Mouse (Mus musculus): ENCODE measurements around the gene Olfr532. TPM values are rescaled to one million over a fixed set of nuclear protein-coding genes. Genes with fewer than 3 reads are reported as not detected.
"Not testable (repeated sequence)": the region's sequence is repeated elsewhere in the genome, so short reads cannot be mapped to it uniquely, and the experiment has no call there.

The Olfr532 gene
- polyA plus RNA-seq (2015; fragmentation: Nextera tagmentation; extraction: Ambion mirVana): not detected in 2 replicates

DNA sequence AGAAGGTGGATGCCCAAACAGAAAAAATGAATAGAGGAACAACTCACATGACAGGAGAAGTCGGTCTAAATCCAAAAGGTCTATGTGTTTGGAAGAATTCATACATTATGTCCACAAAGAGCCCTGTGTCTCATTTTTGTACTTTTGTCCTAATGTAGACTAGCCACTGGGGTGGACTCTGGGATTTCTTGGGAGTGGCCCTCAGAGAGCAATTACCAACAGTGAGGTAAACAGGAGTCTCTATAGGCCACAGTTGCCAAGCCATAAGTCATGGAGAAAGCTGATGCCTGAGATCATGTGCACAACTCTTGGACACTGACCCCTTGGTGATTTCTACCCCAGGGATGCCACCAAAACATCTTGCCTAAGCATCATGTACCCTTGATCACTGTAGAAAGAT is at the start of gene Olfr532:
Gene Olfr532, minus strand, starts transcription at position 101 of the 400 bp plus-strand sequence.
- no peaks in the 10 kb centered on the region for H3K4me1 ChIP-seq
- H3K9me3 ChIP-seq (replicated peaks): no peaks in the 10 kb centered on the region
- no peak for ATAC-seq
- H3K4me3 ChIP-seq: no peak within 1 kb of the TSS
- H3K36me3 ChIP-seq (ENCODE audit: poor library complexity, severe bottlenecking): no peaks in the 10 kb centered on the region
- H3K4me2 ChIP-seq: no peak within 1 kb of the TSS
- no peaks in the 10 kb centered on the region for H3K27me3 ChIP-seq
- 90% methylated on average over 1 of the region's 1 CpGs for WGBS
- H3K27ac ChIP-seq: no peak within 1 kb of the TSS
- H3K9ac ChIP-seq: no peak within 1 kb of the TSS

DNA sequence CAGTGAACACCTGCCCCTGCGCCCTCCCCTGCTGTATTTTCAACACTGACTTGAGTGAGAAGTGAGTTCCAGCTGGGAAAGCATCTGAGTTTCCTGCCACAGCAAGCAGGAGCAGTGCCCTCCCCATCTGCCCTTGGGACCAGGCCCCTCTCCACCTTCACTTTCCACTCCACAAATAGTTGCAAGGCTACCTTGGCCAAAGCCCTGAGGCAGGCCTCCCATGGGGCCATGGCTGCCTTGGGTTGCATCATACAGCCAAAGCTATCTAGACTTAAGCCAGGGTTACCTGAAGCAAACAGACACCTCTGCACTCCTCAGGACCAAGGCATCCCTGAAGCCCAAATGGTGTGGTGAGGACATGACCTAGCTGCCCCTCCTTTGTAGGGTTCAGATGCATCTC is 41.6 kb upstream of the Olfr532 start, which contains the start of gene Olfr533:
Gene Olfr533, plus strand, starts transcription at position 301 of the 400 bp plus-strand sequence.
- not testable (repeated sequence) for H3K4me2 ChIP-seq; H3K9ac ChIP-seq; H3K36me3 ChIP-seq (ENCODE audit: poor library complexity, severe bottlenecking); H3K9me3 ChIP-seq (replicated peaks); H3K27ac ChIP-seq; H3K27me3 ChIP-seq; H3K4me1 ChIP-seq; H3K4me3 ChIP-seq; ATAC-seq
- 63% methylated on average over 1 of the region's 1 CpGs for WGBS

DNA sequence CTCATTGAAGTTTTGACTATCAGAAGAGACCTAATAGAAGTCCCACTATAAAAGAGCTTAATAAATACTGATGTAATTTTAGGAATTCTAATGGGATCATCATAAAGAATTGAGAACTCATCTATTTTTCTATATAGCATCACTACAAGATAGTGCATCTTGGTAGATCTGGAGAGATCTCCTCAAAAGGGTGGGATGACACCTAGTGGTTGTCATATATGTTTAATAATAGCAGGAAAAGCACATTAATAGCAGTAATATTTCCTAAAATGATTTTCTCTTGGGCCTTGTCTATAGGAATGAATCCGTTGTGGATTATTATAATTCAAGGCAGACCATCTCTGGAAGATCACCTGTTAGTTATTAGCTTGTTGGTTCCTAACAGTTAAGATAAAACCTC is 21.7 kb upstream of the Olfr532 start:
- WGBS: 86% methylated on average over 1 of the region's 1 CpGs
- Histone ChIP-seq H3K27me3 (no peaks in the 10 kb centered on the region), H3K27ac (no peak overlapping the region), H3K9me3 (replicated peaks) (no peaks in the 10 kb centered on the region; the same call in 1 of the 2 replicates), H3K4me2 (no peak overlapping the region), H3K9ac (no peak overlapping the region), H3K4me3 (no peak overlapping the region), H3K36me3 (ENCODE audit: poor library complexity, severe bottlenecking) (no peaks in the 10 kb centered on the region), H3K4me1 (no peaks in the 10 kb centered on the region)
- no peak for ATAC-seq

GRCm38 (mm10) chr7:140402818-140403217 is 18.6 kb downstream of the Olfr532 start, which contains the start of gene Olfr531:
TSS of gene Olfr531 (minus strand) at chr7:140402918.
- Histone ChIP-seq H3K4me1 (no peaks in the 10 kb centered on the region), H3K27ac (no peak within 1 kb of the TSS), H3K9me3 (replicated peaks) (no peaks in the 10 kb centered on the region; the same call in none of the 2 replicates), H3K9ac (no peak within 1 kb of the TSS), H3K36me3 (ENCODE audit: poor library complexity, severe bottlenecking) (no peaks in the 10 kb centered on the region), H3K4me2 (no peak within 1 kb of the TSS), H3K4me3 (no peak within 1 kb of the TSS), H3K27me3 (no peaks in the 10 kb centered on the region)
- WGBS: 95% methylated on average over 1 of the region's 1 CpGs
- no peak for ATAC-seq

DNA sequence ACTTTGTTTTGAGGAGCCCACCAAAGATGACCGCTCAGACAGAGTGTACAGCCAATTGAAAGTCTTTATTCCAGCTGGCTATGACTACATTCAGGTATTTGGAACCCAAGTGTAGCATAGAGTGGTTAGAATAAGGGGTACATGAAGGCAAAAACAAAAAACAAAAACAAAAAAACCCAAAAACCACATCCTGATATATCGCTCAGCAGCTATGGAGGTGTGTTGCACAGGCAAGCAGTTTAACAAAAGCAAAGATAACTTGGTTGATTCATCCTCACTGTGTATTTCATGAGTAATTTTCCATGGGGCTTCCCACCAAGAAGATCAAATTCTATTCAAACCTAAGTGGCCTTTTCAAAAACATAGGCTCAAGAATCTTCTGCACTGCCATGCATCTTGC is 44.5 kb downstream of the Olfr532 start:
- no peak overlapping the region for H3K4me3 ChIP-seq
- WGBS: 92% methylated on average over 2 of the region's 2 CpGs
- no peaks in the 10 kb centered on the region for H3K36me3 ChIP-seq (ENCODE audit: poor library complexity, severe bottlenecking)
- no peak overlapping the region for H3K9ac ChIP-seq
- H3K4me1 ChIP-seq: no peaks in the 10 kb centered on the region
- no peaks in the 10 kb centered on the region for H3K9me3 ChIP-seq (replicated peaks)
- H3K27ac ChIP-seq: no peak overlapping the region
- no peaks in the 10 kb centered on the region for H3K27me3 ChIP-seq
- H3K4me2 ChIP-seq: no peak overlapping the region
- ATAC-seq: no peak

DNA sequence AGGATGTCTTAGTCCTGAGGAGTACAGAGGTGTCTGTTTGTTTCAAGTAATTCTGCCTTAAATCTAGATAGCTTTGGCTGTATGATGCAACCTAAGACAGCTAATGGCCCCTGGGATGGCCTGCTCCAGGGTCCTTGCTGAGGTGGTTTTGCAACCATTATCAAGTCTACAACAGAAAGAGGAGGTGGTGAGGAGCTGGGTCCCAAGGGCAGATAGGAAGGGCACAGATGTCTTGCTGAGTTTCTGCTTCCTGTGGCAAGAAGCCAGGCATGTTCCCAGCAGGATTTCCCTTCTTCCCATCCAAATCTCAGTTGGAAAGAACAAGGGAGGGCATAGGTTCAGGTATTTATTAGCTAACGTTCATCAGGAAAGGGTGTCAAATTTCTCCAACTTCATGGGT is 45.2 kb downstream of the Olfr532 start, which contains the start of gene Olfr530:
Gene Olfr530, minus strand, starts transcription at position 101 of the 400 bp plus-strand sequence.
- Histone ChIP-seq H3K4me2 (no peak within 1 kb of the TSS), H3K27ac (no peak within 1 kb of the TSS), H3K4me3 (no peak within 1 kb of the TSS), H3K36me3 (ENCODE audit: poor library complexity, severe bottlenecking) (no peaks in the 10 kb centered on the region), H3K9ac (no peak within 1 kb of the TSS), H3K9me3 (replicated peaks) (no peaks in the 10 kb centered on the region), H3K4me1 (no peaks in the 10 kb centered on the region), H3K27me3 (no peaks in the 10 kb centered on the region)
- WGBS: 57% methylated on average over 1 of the region's 1 CpGs
- ATAC-seq: no peak

DNA sequence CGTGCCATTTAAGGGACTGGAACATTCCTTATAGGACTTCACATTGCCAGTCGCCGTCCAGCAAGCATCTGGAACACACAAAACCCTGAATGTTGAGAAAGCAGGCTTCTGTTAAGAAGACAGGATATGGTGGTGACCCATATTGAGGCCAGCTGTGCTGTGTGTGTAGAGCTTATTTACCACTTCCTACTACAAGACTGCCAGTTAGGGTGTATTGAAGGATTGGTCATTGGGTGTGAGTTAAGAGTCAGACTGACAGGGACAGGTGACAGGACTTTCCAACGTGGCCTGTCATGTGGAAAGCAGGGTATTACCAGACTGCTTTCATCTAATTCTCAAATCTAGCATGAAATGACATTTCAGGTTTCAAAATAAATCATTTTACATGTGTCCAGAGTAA is 47.1 kb downstream of the Olfr532 start:
- no peak overlapping the region for H3K27ac ChIP-seq

More for the DNA sequence above, 47.1 kb downstream of the Olfr532 start:
- Histone ChIP-seq H3K4me3 (no peak overlapping the region), H3K4me1 (no peaks in the 10 kb centered on the region), H3K9ac (no peak overlapping the region), H3K36me3 (ENCODE audit: poor library complexity, severe bottlenecking) (no peaks in the 10 kb centered on the region), H3K9me3 (replicated peaks) (no peaks in the 10 kb centered on the region), H3K27me3 (no peaks in the 10 kb centered on the region), H3K4me2 (no peak overlapping the region)
- 82% methylated on average over 4 of the region's 4 CpGs for WGBS
- no peak for ATAC-seq

Other genes starting within 250 kb of the Olfr532 start
- not detected in 2 replicates for gene Olfr523, start 248.4 kb downstream of the Olfr532 start, polyA plus RNA-seq (2015; fragmentation: Nextera tagmentation; extraction: Ambion mirVana)
- not detected in 2 replicates for gene Olfr524, start 215.7 kb downstream of the Olfr532 start, polyA plus RNA-seq (2015; fragmentation: Nextera tagmentation; extraction: Ambion mirVana)
- not detected in 2 replicates for gene Cd163l1, start 203.4 kb downstream of the Olfr532 start, polyA plus RNA-seq (2015; fragmentation: Nextera tagmentation; extraction: Ambion mirVana)
- not detected in 2 replicates for gene 5830411N06Rik, start 174.4 kb downstream of the Olfr532 start, polyA plus RNA-seq (2015; fragmentation: Nextera tagmentation; extraction: Ambion mirVana)
- not detected in 2 replicates for gene Olfr525, start 100.8 kb downstream of the Olfr532 start, polyA plus RNA-seq (2015; fragmentation: Nextera tagmentation; extraction: Ambion mirVana)
- gene Olfr527, start 87.6 kb downstream of the Olfr532 start, polyA plus RNA-seq (2015; fragmentation: Nextera tagmentation; extraction: Ambion mirVana): not detected in 2 replicates
- not detected in 2 replicates for gene Olfr60, start 60.0 kb downstream of the Olfr532 start, polyA plus RNA-seq (2015; fragmentation: Nextera tagmentation; extraction: Ambion mirVana)
- not detected in 2 replicates for gene Olfr530, start 45.3 kb downstream of the Olfr532 start, polyA plus RNA-seq (2015; fragmentation: Nextera tagmentation; extraction: Ambion mirVana)
- not detected in 2 replicates for gene Olfr531, start 18.7 kb downstream of the Olfr532 start, polyA plus RNA-seq (2015; fragmentation: Nextera tagmentation; extraction: Ambion mirVana)
- not detected in 2 replicates for gene Olfr533, start 41.7 kb upstream of the Olfr532 start, polyA plus RNA-seq (2015; fragmentation: Nextera tagmentation; extraction: Ambion mirVana)
- gene Olfr535, start 62.6 kb upstream of the Olfr532 start, polyA plus RNA-seq (2015; fragmentation: Nextera tagmentation; extraction: Ambion mirVana): not detected in 2 replicates
- gene Olfr536, start 85.8 kb upstream of the Olfr532 start, polyA plus RNA-seq (2015; fragmentation: Nextera tagmentation; extraction: Ambion mirVana): not detected in 2 replicates
- gene Olfr538, start 146.2 kb upstream of the Olfr532 start, polyA plus RNA-seq (2015; fragmentation: Nextera tagmentation; extraction: Ambion mirVana): not detected in 2 replicates
- 0.04 TPM in 1 of 2 replicates, not detected in the other for gene Olfr46, start 179.6 kb upstream of the Olfr532 start, polyA plus RNA-seq (2015; fragmentation: Nextera tagmentation; extraction: Ambion mirVana)
- not detected in 2 replicates for gene Olfr61, start 207.3 kb upstream of the Olfr532 start, polyA plus RNA-seq (2015; fragmentation: Nextera tagmentation; extraction: Ambion mirVana)
- gene Olfr53, start 224.8 kb upstream of the Olfr532 start, polyA plus RNA-seq (2015; fragmentation: Nextera tagmentation; extraction: Ambion mirVana): not detected in 2 replicates
- 0.01 TPM in 1 of 2 replicates, not detected in the other for gene Olfr539, start 238.3 kb upstream of the Olfr532 start, polyA plus RNA-seq (2015; fragmentation: Nextera tagmentation; extraction: Ambion mirVana)